Mouse (Mus musculus): ENCODE data around the gene Pcdh7.
"Not testable (repeated sequence)": the region's sequence is repeated elsewhere in the genome, so short reads cannot be mapped to it uniquely, and the experiment has no call there.

Pcdh7 gene

DNA sequence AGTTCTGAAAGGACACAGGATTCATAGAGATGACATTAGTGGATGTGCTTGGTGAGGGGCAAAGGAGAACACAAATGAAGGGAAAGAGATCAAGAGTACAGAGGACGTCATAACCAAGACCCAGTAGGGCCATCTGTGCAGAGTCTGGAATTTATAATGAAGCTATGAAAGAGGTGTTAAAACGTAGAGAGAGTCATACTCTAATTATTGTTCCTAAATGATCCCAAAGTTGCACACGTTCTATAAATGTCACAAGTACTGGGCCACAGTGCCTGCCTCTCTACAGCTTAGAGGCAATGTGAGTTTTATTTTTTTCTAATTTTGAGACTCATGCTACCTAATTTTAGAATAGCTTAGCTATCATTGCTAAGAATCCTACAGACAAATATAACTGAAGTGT, 400.1 kb downstream of the Pcdh7 start:
- DNase-seq (ENCODE audit: low spot score in 2 of 2), result no peak

DNA sequence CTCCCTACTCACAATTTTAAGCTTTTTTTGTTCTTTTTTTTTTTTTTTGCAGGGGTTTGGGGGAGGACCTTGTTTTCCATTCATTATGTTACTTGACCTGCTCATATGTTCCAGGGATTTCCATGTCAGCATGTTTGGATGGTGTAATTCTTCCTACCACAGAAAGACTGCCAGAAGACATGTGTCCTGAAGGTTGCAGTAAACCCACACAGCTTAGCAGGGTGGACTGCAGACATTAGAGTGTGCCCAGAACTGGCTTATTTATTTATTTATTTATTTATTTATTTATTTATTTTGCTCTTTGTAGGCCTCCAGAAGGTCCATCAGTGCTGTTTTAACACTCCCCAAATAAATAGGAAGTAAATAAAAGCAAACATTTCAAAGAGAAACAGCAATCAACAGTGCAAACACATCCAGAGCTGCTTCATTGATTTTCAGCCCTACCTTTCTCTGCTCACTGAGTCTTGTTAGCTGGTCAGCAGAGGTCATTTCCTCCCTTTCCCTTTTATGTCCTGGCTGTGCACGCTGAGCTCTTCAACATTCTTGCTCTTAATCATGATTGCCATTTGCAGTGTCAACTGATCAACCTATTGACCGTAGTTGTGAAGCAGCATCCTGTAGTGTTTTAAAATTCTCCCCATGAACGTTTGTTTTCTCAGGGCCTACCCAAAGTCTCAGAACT, 401.3 kb downstream of the Pcdh7 start:
- DNase-seq (ENCODE audit: low spot score in 2 of 2), result no peak

DNA sequence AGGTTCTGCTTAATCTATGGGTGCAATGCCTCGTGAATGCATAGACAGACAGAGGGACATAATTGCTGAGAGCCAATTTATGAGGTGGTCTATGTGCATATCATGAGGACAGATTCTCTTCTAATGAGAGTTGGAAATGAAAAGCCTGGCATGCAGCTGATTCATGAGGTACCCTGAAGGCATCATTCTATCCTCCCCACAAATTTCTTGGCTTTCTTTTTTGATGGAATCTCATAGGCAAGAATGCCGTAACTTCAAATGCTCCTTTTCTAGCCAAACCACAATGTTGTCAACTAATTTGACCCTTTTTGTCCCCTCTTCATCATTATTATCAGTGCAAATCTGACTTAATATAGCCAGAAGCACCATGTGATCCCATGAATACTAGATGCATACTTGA, 426.1 kb downstream of the Pcdh7 start:
- no peak for DNase-seq (ENCODE audit: low spot score in 2 of 2)

DNA sequence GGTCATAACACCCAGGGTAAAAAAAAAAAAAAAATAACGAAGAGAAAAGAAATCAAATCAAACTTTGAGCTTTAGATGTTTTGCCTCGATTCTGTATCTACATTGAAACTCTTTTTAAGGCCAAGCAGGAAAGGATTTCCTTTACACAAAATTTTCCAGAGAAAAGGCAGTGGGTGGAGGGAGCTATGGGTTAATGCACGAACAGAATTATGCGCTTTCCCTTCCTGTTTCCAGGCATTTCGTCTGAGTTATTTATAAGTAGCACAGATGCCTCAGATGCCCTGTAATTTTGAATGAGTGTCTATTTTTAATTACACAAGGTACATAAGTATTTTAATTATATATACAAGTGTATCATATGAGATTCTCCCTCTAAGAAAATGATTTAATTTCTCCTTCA, 436.2 kb downstream of the Pcdh7 start:
- DNase-seq (ENCODE audit: low spot score in 2 of 2), result no peak

DNA sequence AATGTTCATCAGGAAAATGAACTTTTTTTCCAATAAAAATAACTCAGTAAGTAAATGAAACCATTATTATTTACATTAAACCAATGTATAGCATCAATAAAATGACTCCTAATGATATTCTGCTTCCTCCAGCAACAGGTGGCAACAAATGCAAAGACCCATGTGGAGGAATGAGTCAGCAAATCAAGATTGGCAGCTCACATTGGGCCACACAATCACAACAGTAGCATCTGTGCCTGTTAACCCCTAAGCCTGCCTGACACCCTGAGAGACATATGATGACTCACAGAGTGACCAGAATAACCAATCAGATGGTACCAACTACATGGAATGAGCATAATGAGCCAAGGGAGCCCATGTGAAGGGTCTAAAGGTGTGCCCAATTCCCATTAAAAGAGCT, 454.5 kb downstream of the Pcdh7 start:
- no peak for DNase-seq (ENCODE audit: low spot score in 2 of 2)

DNA sequence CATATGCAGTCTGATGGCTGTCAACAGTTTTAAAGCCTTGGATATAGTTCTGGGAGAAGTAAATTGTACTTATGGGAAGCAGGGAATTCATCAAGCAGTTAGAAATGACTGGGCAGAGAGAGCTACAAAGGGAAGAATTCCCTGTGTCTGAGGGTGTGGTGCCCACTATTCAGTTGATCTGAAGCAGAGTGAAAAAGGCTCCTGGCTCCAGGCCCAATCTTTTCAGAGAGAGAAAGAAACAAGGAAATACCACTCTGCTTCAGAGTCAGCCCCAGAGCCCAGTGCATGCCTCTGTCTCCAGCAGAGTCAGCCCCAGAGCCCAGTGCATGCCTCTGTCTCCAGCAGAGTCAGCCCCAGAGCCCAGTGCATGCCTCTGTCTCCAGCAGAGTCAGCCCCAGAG, 456.6 kb downstream of the Pcdh7 start:
- DNase-seq (ENCODE audit: low spot score in 2 of 2), result not testable (repeated sequence)

DNA sequence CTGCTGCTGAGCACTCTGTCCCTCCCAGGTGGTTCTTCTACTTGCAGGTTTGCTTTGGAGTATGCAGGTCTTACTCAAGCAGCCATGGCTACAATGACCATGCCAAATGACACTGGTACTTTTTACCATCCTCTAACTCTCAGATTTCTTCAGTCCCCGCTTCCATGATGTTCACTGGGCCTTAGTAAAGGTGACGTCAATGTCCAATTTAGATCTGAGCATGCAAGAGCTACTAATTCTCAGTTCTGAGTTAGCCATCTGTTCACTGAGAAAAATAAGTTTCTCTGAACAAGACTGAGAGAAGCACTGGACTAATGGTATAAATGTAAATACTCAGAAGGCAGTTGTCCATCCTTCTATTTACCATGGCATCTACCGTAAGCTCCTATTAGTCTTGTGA, 457.8 kb downstream of the Pcdh7 start:
- DNase-seq (ENCODE audit: low spot score in 2 of 2), result no peak
